Mouse (Mus musculus): ENCODE measurements at regions not wholly inside any gene's neighbourhood (a gene's known extent, or its start where the extent isn't known, plus 50 kb on each side); places are given as distances from the start of the nearest gene placed in this dataset.

GRCm38 (mm10) chr10:98352061-98352460, 562.1 kb upstream of the Atp2b1 start:
- in situ Hi-C loops (cut with MboI; ENCODE audit: low pct_unique_long_range_greater_than_20kb in 1 of 2, low sequenced_read_pairs in 2 of 2, unreplicated experiment in 1 of 2), result no loop called here

GRCm38 (mm10) chr10:98354486-98354885, 559.7 kb upstream of the Atp2b1 start:
- in situ Hi-C loops (cut with MboI; ENCODE audit: low pct_unique_long_range_greater_than_20kb in 1 of 2, low sequenced_read_pairs in 2 of 2, unreplicated experiment in 1 of 2), result no loop called here

- in situ Hi-C loops (cut with MboI; ENCODE audit: low pct_unique_long_range_greater_than_20kb in 1 of 2, low sequenced_read_pairs in 2 of 2, unreplicated experiment in 1 of 2), result no loop called here
Measured at GRCm38 (mm10) chr10:98364604-98365003, 549.6 kb upstream of the Atp2b1 start.

DNA sequence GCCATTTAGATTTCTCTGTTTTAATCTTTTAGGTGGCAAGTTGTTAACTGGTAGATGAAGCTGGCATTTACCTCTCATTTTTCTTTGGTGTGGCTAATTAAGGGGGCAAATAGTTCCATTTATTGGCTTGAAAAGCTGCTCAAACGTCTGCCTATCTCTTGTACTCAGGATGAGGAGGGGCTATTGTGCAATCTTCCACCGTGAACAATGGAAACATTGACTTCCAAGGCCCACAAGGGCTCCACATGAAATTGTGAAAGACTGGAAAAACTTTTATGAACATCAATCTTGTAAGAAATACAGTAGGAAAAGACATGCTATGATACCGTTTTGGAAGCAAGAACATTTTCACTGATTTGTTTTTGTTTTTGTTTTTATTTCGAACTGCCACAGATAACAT, 541.6 kb upstream of the Atp2b1 start:
- in situ Hi-C loops (cut with MboI; ENCODE audit: low pct_unique_long_range_greater_than_20kb in 1 of 2, low sequenced_read_pairs in 2 of 2, unreplicated experiment in 1 of 2), result no loop called here

- in situ Hi-C loops (cut with MboI; ENCODE audit: low pct_unique_long_range_greater_than_20kb in 1 of 2, low sequenced_read_pairs in 2 of 2, unreplicated experiment in 1 of 2), result no loop called here
Measured at GRCm38 (mm10) chr10:98373314-98373713, 540.9 kb upstream of the Atp2b1 start.

DNA sequence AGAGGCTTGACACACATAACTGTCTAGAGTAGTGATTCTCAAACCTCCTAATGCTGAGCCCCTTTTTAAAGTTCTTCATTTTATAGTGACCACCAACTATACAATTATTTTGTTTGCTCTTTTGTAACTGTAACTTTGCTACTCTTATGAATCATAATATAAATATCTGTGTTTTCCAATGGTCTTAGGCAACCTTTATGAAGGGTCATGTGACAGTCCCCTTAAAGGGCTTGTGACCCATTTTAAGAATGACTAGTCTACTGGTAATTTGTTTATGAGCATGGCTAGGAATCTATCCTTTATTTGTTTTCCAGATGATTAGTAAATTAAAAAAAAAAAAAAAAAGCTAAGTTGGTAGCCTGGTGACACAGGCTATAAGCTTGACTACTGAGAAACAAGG, 539.5 kb upstream of the Atp2b1 start:
- in situ Hi-C loops (cut with MboI; ENCODE audit: low pct_unique_long_range_greater_than_20kb in 1 of 2, low sequenced_read_pairs in 2 of 2, unreplicated experiment in 1 of 2), result no loop called here

GRCm38 (mm10) chr10:98388543-98388942, 525.7 kb upstream of the Atp2b1 start:
- in situ Hi-C loops (cut with MboI; ENCODE audit: low pct_unique_long_range_greater_than_20kb in 1 of 2, low sequenced_read_pairs in 2 of 2, unreplicated experiment in 1 of 2), result no loop called here

GRCm38 (mm10) chr10:98399864-98400263, 514.3 kb upstream of the Atp2b1 start:
- in situ Hi-C loops (cut with MboI; ENCODE audit: low pct_unique_long_range_greater_than_20kb in 1 of 2, low sequenced_read_pairs in 2 of 2, unreplicated experiment in 1 of 2), result no loop called here

DNA sequence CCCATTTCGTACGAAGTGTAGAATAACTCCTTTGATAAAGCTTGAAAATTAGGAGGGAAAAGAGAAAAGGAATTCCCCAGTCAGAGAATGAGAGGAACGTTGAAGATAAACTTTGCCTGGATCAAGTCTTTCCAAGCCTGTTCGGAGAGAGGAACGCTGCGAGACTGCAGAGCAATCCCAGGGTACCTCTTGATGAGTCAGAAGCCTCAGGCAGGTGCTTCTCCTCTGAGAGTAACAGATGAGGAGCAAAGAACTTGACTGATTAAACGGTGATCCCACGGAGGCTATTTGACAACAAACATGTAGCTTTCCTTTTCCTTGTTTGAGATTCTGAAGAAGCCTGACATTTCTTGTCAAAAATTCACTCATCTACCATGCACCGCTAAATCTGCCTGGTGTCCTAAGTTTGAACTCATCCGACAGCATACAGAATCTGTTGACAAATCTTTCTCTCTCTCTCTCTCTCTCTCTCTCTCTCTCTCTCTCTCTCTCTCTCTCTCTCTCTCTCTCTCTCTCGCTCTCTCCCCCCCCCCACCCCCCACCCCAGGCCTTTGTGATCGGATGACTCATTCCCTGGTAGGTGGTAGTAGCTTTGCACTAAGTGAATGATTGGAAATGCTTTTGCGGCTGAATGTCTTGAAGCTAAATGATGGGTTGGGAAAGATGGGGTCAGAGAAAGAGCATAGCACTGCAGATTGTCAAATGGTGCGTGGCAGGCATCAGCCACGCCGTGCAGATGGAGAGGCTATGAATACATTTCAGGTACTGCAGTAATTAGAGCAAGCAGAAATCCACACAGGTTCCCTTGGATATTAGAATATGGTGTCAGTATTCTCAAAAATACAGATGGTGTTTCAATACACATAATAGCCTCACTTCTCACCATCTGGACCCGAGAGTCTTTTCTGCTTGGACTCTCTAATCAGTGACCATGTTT, 496.1 kb upstream of the Atp2b1 start:
- in situ Hi-C loops (cut with MboI; ENCODE audit: low pct_unique_long_range_greater_than_20kb in 1 of 2, low sequenced_read_pairs in 2 of 2, unreplicated experiment in 1 of 2), result no loop called here

DNA sequence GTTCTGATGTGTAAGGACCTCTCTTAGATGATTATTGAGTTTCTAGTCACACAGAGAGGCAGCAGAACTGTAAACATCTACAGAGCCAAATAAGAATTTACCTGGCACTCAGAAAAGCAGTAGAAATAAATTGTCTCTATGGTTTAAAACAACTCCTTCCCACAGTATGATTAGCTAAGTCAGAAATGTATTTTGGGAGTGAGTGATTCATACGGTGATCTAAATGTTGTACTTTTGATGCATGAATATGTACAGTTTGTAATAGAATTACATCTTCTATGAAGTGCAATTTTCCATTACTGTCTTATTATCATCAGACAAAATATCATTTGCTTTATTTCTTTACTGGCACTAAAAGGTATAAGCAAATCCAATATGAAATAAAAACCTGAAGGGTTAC, 489.8 kb upstream of the Atp2b1 start:
- in situ Hi-C loops (cut with MboI; ENCODE audit: low pct_unique_long_range_greater_than_20kb in 1 of 2, low sequenced_read_pairs in 2 of 2, unreplicated experiment in 1 of 2), result no loop called here

DNA sequence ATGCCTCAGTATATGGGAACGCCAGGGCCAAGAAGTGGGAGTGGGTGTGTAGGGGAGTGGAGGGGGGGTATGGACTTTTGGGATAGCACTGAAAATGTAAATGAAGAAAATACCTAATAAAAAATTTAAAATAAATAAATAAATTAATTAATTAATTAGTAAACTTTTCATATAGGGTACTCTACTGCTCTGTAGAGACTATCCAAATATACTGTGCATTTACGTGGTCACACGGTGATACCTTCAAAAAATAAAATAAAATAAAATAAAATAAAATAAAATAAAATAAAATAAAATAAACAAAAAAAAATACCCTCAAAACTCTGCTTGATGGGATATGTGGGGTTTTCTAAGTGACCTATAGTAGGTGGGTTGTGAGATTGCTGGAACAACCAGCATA, 479.2 kb upstream of the Atp2b1 start:
- in situ Hi-C loops (cut with MboI; ENCODE audit: low pct_unique_long_range_greater_than_20kb in 1 of 2, low sequenced_read_pairs in 2 of 2, unreplicated experiment in 1 of 2), result no loop called here

GRCm38 (mm10) chr10:98461538-98461937, 452.7 kb upstream of the Atp2b1 start:
- in situ Hi-C loops (cut with MboI; ENCODE audit: low pct_unique_long_range_greater_than_20kb in 1 of 2, low sequenced_read_pairs in 2 of 2, unreplicated experiment in 1 of 2), result no loop called here

DNA sequence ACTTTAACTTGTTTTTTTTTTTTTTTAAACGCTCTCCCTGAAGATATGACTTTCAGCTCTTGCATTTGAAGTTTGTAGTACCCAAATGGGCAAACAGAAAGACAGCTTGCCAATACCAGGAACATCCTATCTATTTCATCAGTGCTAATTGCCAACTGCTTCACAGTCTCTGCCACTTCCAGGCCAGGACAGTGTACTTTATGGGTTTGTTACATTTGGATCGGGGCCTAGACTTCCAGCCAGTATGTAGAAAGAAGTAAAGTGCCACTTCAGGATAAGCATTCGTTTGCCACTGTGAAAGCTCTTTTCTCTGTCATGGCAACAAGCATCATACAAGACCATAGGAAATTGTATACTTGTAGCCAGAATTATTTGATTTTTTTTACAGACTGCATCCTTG, 439.6 kb upstream of the Atp2b1 start:
- in situ Hi-C loops (cut with MboI; ENCODE audit: low pct_unique_long_range_greater_than_20kb in 1 of 2, low sequenced_read_pairs in 2 of 2, unreplicated experiment in 1 of 2), result no loop called here

DNA sequence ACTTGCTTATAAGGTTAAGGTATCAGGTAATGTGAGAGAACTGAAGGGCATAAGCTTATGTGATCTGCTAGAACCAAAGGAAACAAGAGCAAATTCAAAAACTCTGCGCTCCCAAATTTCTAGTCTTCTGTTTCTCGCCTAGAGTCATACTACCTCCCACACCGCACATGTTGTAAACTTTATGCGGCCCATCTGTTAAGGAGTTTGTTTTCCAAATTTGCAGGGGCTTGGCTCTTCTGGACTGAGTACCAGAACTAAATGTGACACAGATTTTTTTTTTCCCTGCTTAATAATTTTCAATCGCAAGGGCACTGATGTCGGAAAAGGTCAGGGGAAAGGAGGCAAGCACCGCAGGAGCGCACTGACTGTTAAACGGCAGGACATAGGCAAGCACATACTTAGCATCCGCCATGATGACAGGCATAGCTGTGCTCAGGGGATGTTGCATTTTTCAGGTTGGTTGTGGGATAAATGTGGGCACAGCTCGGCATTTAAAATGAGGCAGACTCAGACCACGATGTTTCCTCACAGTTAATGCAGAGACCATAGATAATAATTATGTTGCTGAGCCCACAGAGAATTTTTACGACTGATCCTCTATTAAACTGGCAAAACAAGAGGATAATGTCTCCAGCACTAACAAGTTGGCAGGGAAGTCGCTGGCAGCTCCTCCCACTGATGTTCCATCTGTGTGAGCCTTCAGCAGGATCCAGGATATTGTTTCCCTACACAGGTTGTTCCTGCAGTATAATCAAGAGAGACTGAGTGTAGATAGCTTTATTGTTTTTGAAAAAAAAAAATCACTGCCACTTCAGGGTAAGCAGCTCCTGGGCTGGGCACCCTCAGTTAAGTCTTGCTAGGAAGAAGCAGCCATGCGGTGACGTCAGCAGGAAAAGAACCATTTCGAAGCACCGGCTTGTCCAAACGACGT, 428.2 kb upstream of the Atp2b1 start:
- in situ Hi-C loops (cut with MboI; ENCODE audit: low pct_unique_long_range_greater_than_20kb in 1 of 2, low sequenced_read_pairs in 2 of 2, unreplicated experiment in 1 of 2), result loop anchor here in 1 of 2 experiments (25.0 kb wide), 1 partner anchor 601 kb away; no protein-coding TSS in a partner anchor

- in situ Hi-C loops (cut with MboI; ENCODE audit: low pct_unique_long_range_greater_than_20kb in 1 of 2, low sequenced_read_pairs in 2 of 2, unreplicated experiment in 1 of 2), result loop anchor here in 1 of 2 experiments (25.0 kb wide), 1 partner anchor 593 kb away; no protein-coding TSS in a partner anchor
Measured at GRCm38 (mm10) chr10:98494354-98494753, 419.9 kb upstream of the Atp2b1 start.

DNA sequence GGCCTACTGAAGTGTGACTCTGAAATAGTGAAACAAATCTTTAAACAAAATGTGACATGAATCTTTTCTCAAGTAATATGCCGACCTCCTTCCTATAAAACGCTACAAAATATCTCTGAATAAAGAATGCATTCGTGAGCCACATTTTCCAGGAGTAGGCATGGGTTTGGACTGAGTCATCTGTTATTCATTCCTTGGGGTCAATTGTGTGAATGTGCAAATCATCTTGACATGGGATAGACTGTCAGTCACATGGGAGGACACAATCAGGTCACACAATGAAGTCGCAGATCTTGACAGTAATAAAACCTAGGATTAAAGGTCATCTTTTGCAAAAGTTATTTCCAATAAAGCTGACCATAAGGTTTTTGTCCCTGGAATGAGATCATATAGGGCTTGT, 418.0 kb upstream of the Atp2b1 start:
- in situ Hi-C loops (cut with MboI; ENCODE audit: low pct_unique_long_range_greater_than_20kb in 1 of 2, low sequenced_read_pairs in 2 of 2, unreplicated experiment in 1 of 2), result loop anchor here in 1 of 2 experiments (25.0 kb wide), 1 partner anchor 591 kb away; no protein-coding TSS in a partner anchor

DNA sequence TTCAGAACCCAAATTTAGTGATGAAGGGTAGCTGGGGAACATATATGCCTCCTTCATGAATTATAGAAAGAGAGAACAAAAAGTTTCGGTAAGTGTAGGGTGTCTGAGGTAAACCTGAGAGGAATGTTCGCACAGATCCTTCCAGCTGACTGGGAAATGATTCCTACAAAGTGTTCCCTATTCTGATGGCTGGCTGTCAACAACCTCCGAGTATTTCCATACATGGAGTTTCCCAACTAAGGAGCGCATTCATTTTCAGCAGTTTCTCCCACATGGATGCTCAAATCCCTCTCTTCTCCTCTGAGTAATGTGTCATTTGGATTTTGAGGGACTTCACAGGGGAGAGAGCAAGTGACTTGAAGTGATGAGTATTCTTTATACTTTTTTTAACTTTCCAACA, 413.9 kb upstream of the Atp2b1 start:
- in situ Hi-C loops (cut with MboI; ENCODE audit: low pct_unique_long_range_greater_than_20kb in 1 of 2, low sequenced_read_pairs in 2 of 2, unreplicated experiment in 1 of 2), result no loop called here

DNA sequence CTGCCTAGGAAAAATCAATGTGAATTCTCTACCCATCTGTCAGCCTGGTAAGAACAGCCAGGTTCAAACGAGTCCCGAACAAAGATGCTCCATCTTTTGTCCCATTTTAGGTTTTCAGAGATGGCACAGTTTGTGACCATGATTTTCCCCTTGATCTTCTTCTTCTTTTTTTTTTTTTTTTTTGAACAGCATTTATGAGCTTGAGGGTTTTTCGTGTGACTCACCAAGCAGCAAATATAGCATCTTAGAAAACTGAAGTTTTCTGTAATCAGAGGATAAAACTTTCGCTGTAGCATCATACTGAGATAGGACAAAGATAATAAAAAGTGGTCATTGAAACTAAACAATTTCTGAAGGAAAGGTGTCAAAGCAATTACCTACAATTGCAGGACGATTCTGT, 412.6 kb upstream of the Atp2b1 start:
- in situ Hi-C loops (cut with MboI; ENCODE audit: low pct_unique_long_range_greater_than_20kb in 1 of 2, low sequenced_read_pairs in 2 of 2, unreplicated experiment in 1 of 2), result no loop called here

- in situ Hi-C loops (cut with MboI; ENCODE audit: low pct_unique_long_range_greater_than_20kb in 1 of 2, low sequenced_read_pairs in 2 of 2, unreplicated experiment in 1 of 2), result no loop called here
Measured at GRCm38 (mm10) chr10:98504524-98504923, 409.7 kb upstream of the Atp2b1 start.
